Mouse (Mus musculus) forebrain, embryonic 12.5 days (tissue): ENCODE measurements around the gene Chrd. TPM values are rescaled to one million over a fixed set of nuclear protein-coding genes. Genes with fewer than 3 reads are reported as not detected.

Experiments used
- ATAC-seq: fragments of 200-750 bp; cut with Nextera tagmentation; 2 replicates; pipeline ENCODE4 v1.8.0; 2017; ENCODE audit warnings: moderate TSS enrichment; ENCODE audit not compliant: low FRiP score
- H3K27ac ChIP-seq: fragments of 300-500 bp; sonication (generic); 2 replicates; pipeline ENCODE4 v1.5.1; 2016; ENCODE audit warnings: mild to moderate bottlenecking
- H3K27me3 ChIP-seq: fragments of 300-500 bp; sonication (generic); 2 replicates; pipeline ENCODE4 v1.6.1; 2016; ENCODE audit warnings: mild to moderate bottlenecking
- H3K36me3 ChIP-seq: fragments of 300-500 bp; sonication (generic); replicated peaks from 2 replicates; pipeline ENCODE4 v1.6.1; 2016; ENCODE audit warnings: mild to moderate bottlenecking
- H3K4me1 ChIP-seq: fragments of 300-500 bp; sonication (generic); 2 replicates; pipeline ENCODE4 v1.6.1; 2016
- H3K4me2 ChIP-seq: fragments of 300-500 bp; sonication (generic); 2 replicates; pipeline ENCODE4 v1.6.1; 2016; ENCODE audit warnings: mild to moderate bottlenecking, moderate library complexity
- H3K4me3 ChIP-seq: fragments of 300-500 bp; sonication (generic); replicated peaks from 2 replicates; pipeline ENCODE4 v1.5.1; 2016; ENCODE audit warnings: mild to moderate bottlenecking
- H3K9ac ChIP-seq: fragments of 300-500 bp; sonication (generic); 2 replicates; pipeline ENCODE4 v1.6.1; 2016; ENCODE audit warnings: mild to moderate bottlenecking
- H3K9me3 ChIP-seq: fragments of 300-500 bp; sonication (generic); 2 replicates; pipeline ENCODE4 v1.6.1; 2016
- WGBS: fragments of 180-500 bp; shearing (Covaris S2); methylation state at CpG from one replicate; pipeline ENCODE4 v1.1.7; 2016; 5-methylcytosine and 5-hydroxymethylcytosine counted together
- polyA plus RNA-seq: library from polyadenylated mRNA; unstranded; fragments of >200 nt; fragmentation: Nextera tagmentation; extraction: Ambion mirVana; gene quantifications from 2 replicates; pipeline ENCODE4 v1.2.1, GENCODE M21; 2016

The Chrd gene
- polyA plus RNA-seq, 1 experiment from 2014 or later = 2.9 TPM

- Histone ChIP-seq H3K4me3 (peak overlapping the region; percentile 65), H3K4me2 (peak overlapping the region; percentile 86), H3K36me3 (peaks cover 20% of the 10 kb centered on the region), H3K4me1 (peaks cover 43% of the 10 kb centered on the region), H3K27me3 (no peaks in the 10 kb centered on the region), H3K9me3 (no peaks in the 10 kb centered on the region), H3K9ac (peak overlapping the region; percentile 47; the same call in 1 of the 2 replicates), H3K27ac (no peak overlapping the region)
- no peak for ATAC-seq
- WGBS = 25% methylated on average over 11 of the region's 11 CpGs
Observed at GRCm38 (mm10) chr16:20714307-20715080, 18.4 kb upstream of the Chrd start.

GRCm38 (mm10) chr16:20715161-20715560 lies 17.8 kb upstream of the Chrd start:
- Histone ChIP-seq H3K36me3 (peaks cover 20% of the 10 kb centered on the region), H3K27ac (no peak overlapping the region), H3K9me3 (no peaks in the 10 kb centered on the region), H3K4me1 (peaks cover 43% of the 10 kb centered on the region), H3K27me3 (no peaks in the 10 kb centered on the region), H3K4me2 (peak overlapping the region; percentile 86), H3K9ac (peak overlapping the region; percentile 75), H3K4me3 (peak overlapping the region; percentile 65)
- 44% methylated on average over 2 of the region's 2 CpGs for WGBS
- ATAC-seq = no peak

- Histone ChIP-seq H3K27me3 (no peaks in the 10 kb centered on the region), H3K4me2 (peak overlapping the region; percentile 86), H3K27ac (peak overlapping the region; percentile 92), H3K4me3 (peak overlapping the region; percentile 65), H3K9me3 (no peaks in the 10 kb centered on the region), H3K4me1 (peaks cover 43% of the 10 kb centered on the region), H3K9ac (peak overlapping the region; percentile 75), H3K36me3 (peaks cover 24% of the 10 kb centered on the region)
- 4% methylated on average over 12 of the region's 12 CpGs for WGBS
- ATAC-seq = no peak
Observed at GRCm38 (mm10) chr16:20715566-20715965, 17.4 kb upstream of the Chrd start.

GRCm38 (mm10) chr16:20715976-20716840 lies 16.7 kb upstream of the Chrd start:
- peak overlapping the region; percentile 75 for H3K9ac ChIP-seq
- H3K4me3 ChIP-seq = peak overlapping the region; percentile 65
- H3K27ac ChIP-seq = peak overlapping the region; percentile 92
- H3K9me3 ChIP-seq = no peaks in the 10 kb centered on the region
- H3K36me3 ChIP-seq = peaks cover 24% of the 10 kb centered on the region
- no peaks in the 10 kb centered on the region for H3K27me3 ChIP-seq
- peak; percentile 88 for ATAC-seq
- peaks cover 43% of the 10 kb centered on the region for H3K4me1 ChIP-seq
- peak overlapping the region; percentile 86 for H3K4me2 ChIP-seq
- under 1% methylated on average over 61 of the region's 68 CpGs for WGBS

DNA sequence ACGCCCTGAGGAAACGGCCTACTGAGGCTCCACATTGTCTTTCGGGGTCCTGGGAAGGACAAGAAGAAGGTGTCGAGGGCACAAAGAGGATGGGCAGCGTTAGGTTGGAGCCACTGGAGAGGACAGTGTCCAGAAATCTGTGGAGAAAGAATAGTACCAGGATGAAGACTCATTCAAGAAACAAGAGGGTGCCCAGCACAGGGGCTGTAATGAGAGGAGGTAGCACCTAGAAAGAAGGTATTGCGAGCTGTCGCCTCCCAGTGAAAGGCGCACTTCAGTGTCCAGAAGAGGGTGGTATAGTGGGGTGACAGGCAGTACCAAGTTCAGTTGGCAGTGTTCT lies 16.1 kb upstream of the Chrd start:
- Histone ChIP-seq H3K27me3 (no peaks in the 10 kb centered on the region), H3K9me3 (no peaks in the 10 kb centered on the region), H3K4me1 (peaks cover 43% of the 10 kb centered on the region), H3K36me3 (peaks cover 23% of the 10 kb centered on the region), H3K9ac (peak overlapping the region; percentile 75), H3K4me3 (peak overlapping the region; percentile 65), H3K27ac (peak overlapping the region; percentile 92), H3K4me2 (peak overlapping the region; percentile 86)
- under 1% methylated on average over 8 of the region's 8 CpGs for WGBS
- no peak; the same call in 1 of the 2 replicates for ATAC-seq

- Histone ChIP-seq H3K27ac (peak within 1 kb of the TSS; percentile 92), H3K4me1 (peaks cover 43% of the 10 kb centered on the region), H3K4me2 (peak within 1 kb of the TSS; percentile 86), H3K27me3 (no peaks in the 10 kb centered on the region), H3K9me3 (no peaks in the 10 kb centered on the region), H3K9ac (peak within 1 kb of the TSS; percentile 75), H3K4me3 (peak within 1 kb of the TSS; percentile 65), H3K36me3 (peaks cover 23% of the 10 kb centered on the region)
- under 1% methylated on average over 62 of the region's 62 CpGs for WGBS
- peak; percentile 81 for ATAC-seq
Observed at GRCm38 (mm10) chr16:20717181-20717977, 15.5 kb upstream of the Chrd start, which contains the start of the genes Polr2h and Clcn2. Gene Polr2h, plus strand, starts transcription at chr16:20717665. Gene Clcn2, minus strand, starts transcription at chr16:20717746.

DNA sequence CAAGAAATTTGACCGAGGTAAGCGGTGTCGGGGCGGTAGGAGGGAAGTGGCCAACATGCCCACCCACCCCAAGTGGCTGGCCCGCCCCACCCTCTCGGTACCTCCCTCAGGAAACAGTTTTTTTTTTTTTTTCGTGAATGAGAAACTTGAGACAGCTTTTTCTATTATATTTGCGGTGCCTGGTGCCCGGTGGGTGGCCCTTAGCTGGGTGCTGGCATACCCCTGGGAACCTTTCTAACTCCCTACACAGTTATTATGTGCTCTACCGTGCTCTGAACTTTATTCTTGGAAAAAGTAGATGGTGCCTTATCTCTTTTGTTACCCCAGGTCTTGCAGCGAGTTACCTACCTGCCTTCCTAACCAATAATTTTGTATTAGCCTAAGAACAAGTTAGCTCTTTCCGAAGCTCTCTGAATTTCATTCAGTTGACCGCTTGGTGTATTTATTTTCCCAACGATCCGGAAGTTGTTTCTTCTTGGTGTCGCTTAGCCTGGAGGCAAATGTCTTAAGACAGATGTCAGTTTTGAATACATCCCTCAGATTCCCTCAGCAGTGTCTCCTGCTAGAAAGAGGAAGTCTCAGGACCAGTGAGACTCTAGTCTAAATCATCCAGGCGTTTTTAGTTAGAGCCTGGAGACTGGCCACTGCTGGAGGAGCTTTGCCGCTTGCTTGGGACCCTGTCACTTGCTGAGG lies 14.8 kb upstream of the Chrd start:
- WGBS = 3% methylated on average over 18 of the region's 18 CpGs

DNA sequence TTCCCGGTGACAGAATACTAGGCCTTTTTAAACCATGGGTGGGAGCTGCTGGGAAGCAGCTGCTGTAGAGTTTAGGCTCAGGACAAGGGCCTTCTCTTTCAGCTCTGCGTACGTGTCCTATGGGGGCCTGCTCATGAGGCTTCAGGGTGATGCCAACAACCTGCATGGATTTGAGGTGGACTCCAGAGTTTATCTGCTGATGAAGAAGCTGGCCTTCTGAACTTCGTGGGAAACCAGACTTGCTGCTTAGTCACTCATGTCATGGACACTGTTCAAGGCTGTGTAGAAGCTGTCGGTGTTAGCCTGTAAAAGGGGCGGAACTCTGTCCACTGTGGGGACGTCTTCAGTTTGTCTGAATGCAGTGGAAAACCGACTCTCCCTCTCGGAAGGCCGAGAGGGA lies 11.1 kb upstream of the Chrd start:
- Histone ChIP-seq H3K4me2 (no peak overlapping the region), H3K36me3 (peaks cover 25% of the 10 kb centered on the region), H3K9ac (no peak overlapping the region), H3K27ac (no peak overlapping the region), H3K4me1 (peaks cover 14% of the 10 kb centered on the region), H3K9me3 (no peaks in the 10 kb centered on the region), H3K27me3 (no peaks in the 10 kb centered on the region), H3K4me3 (no peak overlapping the region)
- WGBS = 89% methylated on average over 10 of the region's 10 CpGs
- ATAC-seq = no peak

More for the DNA sequence above, 14.8 kb upstream of the Chrd start:
- Histone ChIP-seq H3K27me3 (no peaks in the 10 kb centered on the region), H3K36me3 (peaks cover 25% of the 10 kb centered on the region), H3K27ac (peak overlapping the region; percentile 92), H3K9ac (peak overlapping the region; percentile 75), H3K4me1 (peaks cover 43% of the 10 kb centered on the region), H3K4me2 (peak overlapping the region; percentile 86), H3K9me3 (no peaks in the 10 kb centered on the region), H3K4me3 (peak overlapping the region; percentile 65)
- no peak for ATAC-seq

- Histone ChIP-seq H3K4me3 (no peak overlapping the region), H3K9ac (no peak overlapping the region), H3K4me2 (no peak overlapping the region), H3K4me1 (peaks cover 10% of the 10 kb centered on the region), H3K9me3 (no peaks in the 10 kb centered on the region), H3K36me3 (peaks cover 25% of the 10 kb centered on the region), H3K27ac (no peak overlapping the region), H3K27me3 (no peaks in the 10 kb centered on the region)
- 88% methylated on average over 4 of the region's 4 CpGs for whole genome bisulfite sequencing
- no peak for ATAC-seq
Observed at GRCm38 (mm10) chr16:20722736-20723135, 10.2 kb upstream of the Chrd start.

- H3K27ac ChIP-seq = no peak overlapping the region
- H3K27me3 ChIP-seq = 0 out of 2 replicates have a peak, but pooled peaks cover under 1% of the 10 kb centered on the region
- H3K36me3 ChIP-seq = peaks cover 25% of the 10 kb centered on the region
- no peak overlapping the region for H3K4me3 ChIP-seq
- no peak overlapping the region for H3K4me2 ChIP-seq
- no peak for ATAC-seq
- H3K9ac ChIP-seq = no peak overlapping the region
- H3K9me3 ChIP-seq = no peaks in the 10 kb centered on the region
- H3K4me1 ChIP-seq = peaks cover 7% of the 10 kb centered on the region
- WGBS = 63% methylated on average over 4 of the region's 4 CpGs
Observed at GRCm38 (mm10) chr16:20723247-20723646, 9.7 kb upstream of the Chrd start.

DNA sequence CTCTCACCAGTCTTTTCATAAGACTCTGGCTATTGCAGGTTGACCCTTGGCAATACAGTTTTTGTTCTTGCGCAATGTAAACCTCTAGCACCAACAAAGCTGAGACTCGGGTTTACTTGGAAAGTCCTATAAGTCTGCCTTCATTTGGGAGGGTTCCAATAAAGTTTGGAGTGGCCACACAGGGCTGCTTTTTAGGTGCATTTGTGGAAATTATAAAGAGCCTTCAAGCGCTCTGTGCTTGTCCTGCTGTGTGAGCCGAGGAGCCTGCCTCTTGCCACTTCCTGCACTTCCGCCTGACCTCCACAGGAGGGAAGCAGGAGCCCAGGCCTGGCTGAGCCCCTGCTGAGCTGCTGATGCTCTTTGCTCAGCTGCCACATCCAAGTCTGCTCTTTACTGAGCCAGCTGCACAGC lies 8.6 kb upstream of the Chrd start:
- Histone ChIP-seq H3K9ac (no peak overlapping the region), H3K4me1 (no peaks in the 10 kb centered on the region), H3K27me3 (peaks cover 8% of the 10 kb centered on the region; the same call in 1 of the 2 replicates), H3K4me2 (no peak overlapping the region), H3K36me3 (peaks cover 25% of the 10 kb centered on the region), H3K9me3 (no peaks in the 10 kb centered on the region), H3K4me3 (no peak overlapping the region), H3K27ac (no peak overlapping the region)
- WGBS = 33% methylated on average over 5 of the region's 5 CpGs
- peak; percentile 71 for ATAC-seq
